Mouse (Mus musculus): ENCODE results near the gene Commd7. TPM values are rescaled to one million over a fixed set of nuclear protein-coding genes. Genes with fewer than 3 reads are reported as not detected.

Commd7 gene
- polyA plus RNA-seq, 2 experiments: 34.4 to 70.4 TPM

GRCm38 (mm10) chr2:153597626-153598025 is 35.0 kb downstream of the Commd7 start:
- DNase-seq (ENCODE audit: low spot score) (no peak), ATAC-seq (ENCODE audit: low FRiP score, low read depth) (no peak)
- no peak overlapping the region for H3K4me3 ChIP-seq (replicated peaks; ENCODE audit: low read length)
- H3K9ac ChIP-seq (ENCODE audit: low read depth, low read length, severe bottlenecking): no peak overlapping the region
- 71% methylated on average over 4 of the region's 4 CpGs for WGBS
- no peaks in the 10 kb centered on the region for H3K9me3 ChIP-seq (ENCODE audit: control insufficient read depth, low read length)
- no peak for TF ChIP-seq POLR2A (IDR thresholded peaks at IDR 0.05; ENCODE audit: borderline replicate concordance, extremely low read depth, insufficient read depth, insufficient read length)
- no peaks in the 10 kb centered on the region for H3K27me3 ChIP-seq (ENCODE audit: control insufficient read depth, insufficient read depth, low read length)
- no peaks in the 10 kb centered on the region for H3K36me3 ChIP-seq (ENCODE audit: control insufficient read depth, insufficient read depth, low read length)
- H3K27ac ChIP-seq (replicated peaks; ENCODE audit: low read depth, low read length): no peak overlapping the region
- no peak overlapping the region for H3K4me2 ChIP-seq (replicated peaks; ENCODE audit: low read depth, low read length, severe bottlenecking)
- no peaks in the 10 kb centered on the region; the same call in 1 of the 2 replicates for H3K4me1 ChIP-seq (ENCODE audit: control insufficient read depth, insufficient read depth, low read length)

GRCm38 (mm10) chr2:153597014-153597413 is 35.6 kb downstream of the Commd7 start:
- Histone ChIP-seq H3K27me3 (ENCODE audit: control insufficient read depth, insufficient read depth, low read length) (no peaks in the 10 kb centered on the region), H3K36me3 (ENCODE audit: control insufficient read depth, insufficient read depth, low read length) (no peaks in the 10 kb centered on the region), H3K27ac (replicated peaks; ENCODE audit: low read depth, low read length) (no peak overlapping the region), H3K9me3 (ENCODE audit: control insufficient read depth, low read length) (no peaks in the 10 kb centered on the region), H3K4me2 (replicated peaks; ENCODE audit: low read depth, low read length, severe bottlenecking) (no peak overlapping the region), H3K4me1 (ENCODE audit: control insufficient read depth, insufficient read depth, low read length) (no peaks in the 10 kb centered on the region; the same call in 1 of the 2 replicates), H3K4me3 (replicated peaks; ENCODE audit: low read length) (no peak overlapping the region), H3K9ac (ENCODE audit: low read depth, low read length, severe bottlenecking) (no peak overlapping the region)
- no peak for TF ChIP-seq POLR2A (IDR thresholded peaks at IDR 0.05; ENCODE audit: borderline replicate concordance, extremely low read depth, insufficient read depth, insufficient read length)
- ATAC-seq (ENCODE audit: low FRiP score, low read depth) (no peak), DNase-seq (ENCODE audit: low spot score) (no peak)
- WGBS: 58% methylated on average over 1 of the region's 3 CpGs

GRCm38 (mm10) chr2:153594998-153595397 is 37.6 kb downstream of the Commd7 start:
- no peak for TF ChIP-seq POLR2A (IDR thresholded peaks at IDR 0.05; ENCODE audit: borderline replicate concordance, extremely low read depth, insufficient read depth, insufficient read length)
- no peaks in the 10 kb centered on the region; the same call in 1 of the 2 replicates for H3K4me1 ChIP-seq (ENCODE audit: control insufficient read depth, insufficient read depth, low read length)
- no peak overlapping the region for H3K9ac ChIP-seq (ENCODE audit: low read depth, low read length, severe bottlenecking)
- H3K4me3 ChIP-seq (replicated peaks; ENCODE audit: low read length): no peak overlapping the region
- DNase-seq (ENCODE audit: low spot score) (no peak), ATAC-seq (ENCODE audit: low FRiP score, low read depth) (no peak)
- H3K36me3 ChIP-seq (ENCODE audit: control insufficient read depth, insufficient read depth, low read length): no peaks in the 10 kb centered on the region
- H3K27me3 ChIP-seq (ENCODE audit: control insufficient read depth, insufficient read depth, low read length): no peaks in the 10 kb centered on the region
- WGBS: 51% methylated on average over 4 of the region's 4 CpGs
- H3K4me2 ChIP-seq (replicated peaks; ENCODE audit: low read depth, low read length, severe bottlenecking): no peak overlapping the region
- no peak overlapping the region for H3K27ac ChIP-seq (replicated peaks; ENCODE audit: low read depth, low read length)
- H3K9me3 ChIP-seq (ENCODE audit: control insufficient read depth, low read length): no peaks in the 10 kb centered on the region

GRCm38 (mm10) chr2:153593186-153593585 is 39.4 kb downstream of the Commd7 start:
- Histone ChIP-seq H3K36me3 (ENCODE audit: control insufficient read depth, insufficient read depth, low read length) (no peaks in the 10 kb centered on the region), H3K27me3 (ENCODE audit: control insufficient read depth, insufficient read depth, low read length) (no peaks in the 10 kb centered on the region), H3K9ac (ENCODE audit: low read depth, low read length, severe bottlenecking) (no peak overlapping the region), H3K4me1 (ENCODE audit: control insufficient read depth, insufficient read depth, low read length) (no peaks in the 10 kb centered on the region; the same call in 1 of the 2 replicates), H3K4me3 (replicated peaks; ENCODE audit: low read length) (no peak overlapping the region), H3K27ac (replicated peaks; ENCODE audit: low read depth, low read length) (no peak overlapping the region), H3K4me2 (replicated peaks; ENCODE audit: low read depth, low read length, severe bottlenecking) (no peak overlapping the region), H3K9me3 (ENCODE audit: control insufficient read depth, low read length) (no peaks in the 10 kb centered on the region)
- 43% methylated on average over 9 of the region's 9 CpGs for WGBS
- no peak for TF ChIP-seq POLR2A (IDR thresholded peaks at IDR 0.05; ENCODE audit: borderline replicate concordance, extremely low read depth, insufficient read depth, insufficient read length)
- DNase-seq (ENCODE audit: low spot score) (no peak), ATAC-seq (ENCODE audit: low FRiP score, low read depth) (no peak)

- no peak overlapping the region for H3K4me2 ChIP-seq (replicated peaks; ENCODE audit: low read depth, low read length, severe bottlenecking)
- no peak overlapping the region for H3K9ac ChIP-seq (ENCODE audit: low read depth, low read length, severe bottlenecking)
- H3K27me3 ChIP-seq (ENCODE audit: control insufficient read depth, insufficient read depth, low read length): no peaks in the 10 kb centered on the region
- ATAC-seq (ENCODE audit: low FRiP score, low read depth) (no peak), DNase-seq (ENCODE audit: low spot score) (no peak)
- H3K9me3 ChIP-seq (ENCODE audit: control insufficient read depth, low read length): no peaks in the 10 kb centered on the region
- H3K4me3 ChIP-seq (replicated peaks; ENCODE audit: low read length): no peak overlapping the region
- no peak overlapping the region for H3K27ac ChIP-seq (replicated peaks; ENCODE audit: low read depth, low read length)
- WGBS: 77% methylated on average over 8 of the region's 8 CpGs
- TF ChIP-seq POLR2A (IDR thresholded peaks at IDR 0.05; ENCODE audit: borderline replicate concordance, extremely low read depth, insufficient read depth, insufficient read length): no peak
- no peaks in the 10 kb centered on the region for H3K36me3 ChIP-seq (ENCODE audit: control insufficient read depth, insufficient read depth, low read length)
- H3K4me1 ChIP-seq (ENCODE audit: control insufficient read depth, insufficient read depth, low read length): no peaks in the 10 kb centered on the region; the same call in 1 of the 2 replicates
Measured at GRCm38 (mm10) chr2:153592056-153593014, 40.2 kb downstream of the Commd7 start.
